Mouse (Mus musculus): Measurements from ENCODE around the gene Cwc22. TPM values are rescaled to one million over a fixed set of nuclear protein-coding genes. Genes with fewer than 3 reads are reported as not detected.

The Cwc22 gene
- polyA plus RNA-seq, 1 experiment from 2014 or later: 36.8 TPM

DNA sequence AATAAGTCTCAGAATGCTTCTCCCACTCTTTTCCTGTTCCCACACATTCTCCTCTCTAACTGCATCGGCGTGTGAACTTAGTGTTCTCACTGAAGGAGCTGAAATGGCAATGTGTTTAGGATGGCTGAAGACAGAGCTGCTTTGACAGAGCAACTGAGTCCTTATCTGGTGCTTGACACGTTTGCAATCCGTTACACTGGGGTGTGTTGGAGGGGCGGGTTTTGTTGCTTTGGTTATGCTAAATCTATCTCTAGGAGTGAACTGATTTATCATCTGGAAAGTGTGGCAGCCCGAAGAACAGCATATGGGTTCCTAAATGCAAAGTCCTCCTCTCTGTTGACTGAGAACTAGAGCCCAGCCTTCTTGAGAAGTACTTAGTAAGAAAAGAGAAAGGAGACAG, 104.7 kb downstream of the Cwc22 start:
- Histone ChIP-seq H3K4me3 (ENCODE audit: low read depth, low read length) (no peak overlapping the region), H3K9ac (ENCODE audit: low read length) (no peak overlapping the region), H3K27ac (ENCODE audit: low read depth, low read length) (no peak overlapping the region), H3K4me2 (ENCODE audit: low read depth) (no peak overlapping the region), H3K9me3 (ENCODE audit: control insufficient read depth, low read length) (no peaks in the 10 kb centered on the region), H3K27me3 (ENCODE audit: control insufficient read depth, insufficient read depth, low read length) (no peaks in the 10 kb centered on the region), H3K4me1 (ENCODE audit: control insufficient read depth, insufficient read depth, low read length) (no peaks in the 10 kb centered on the region), H3K36me3 (ENCODE audit: control insufficient read depth, insufficient read depth, low read length) (no peaks in the 10 kb centered on the region)
- DNase-seq (ENCODE audit: low spot score) (no peak), ATAC-seq (ENCODE audit: insufficient read depth, low FRiP score, low TSS enrichment) (no peak)
- 59% methylated on average over 6 of the region's 6 CpGs for WGBS

GRCm38 (mm10) chr2:77839587-77839986, 106.6 kb downstream of the Cwc22 start:
- Histone ChIP-seq H3K4me3 (ENCODE audit: low read depth, low read length) (no peak overlapping the region), H3K4me2 (ENCODE audit: low read depth) (no peak overlapping the region), H3K9me3 (ENCODE audit: control insufficient read depth, low read length) (no peaks in the 10 kb centered on the region), H3K27ac (ENCODE audit: low read depth, low read length) (no peak overlapping the region), H3K4me1 (ENCODE audit: control insufficient read depth, insufficient read depth, low read length) (no peaks in the 10 kb centered on the region), H3K27me3 (ENCODE audit: control insufficient read depth, insufficient read depth, low read length) (no peaks in the 10 kb centered on the region), H3K9ac (ENCODE audit: low read length) (no peak overlapping the region), H3K36me3 (ENCODE audit: control insufficient read depth, insufficient read depth, low read length) (no peaks in the 10 kb centered on the region)
- DNase-seq (ENCODE audit: low spot score) (no peak), ATAC-seq (ENCODE audit: insufficient read depth, low FRiP score, low TSS enrichment) (no peak)
- 87% methylated on average over 17 of the region's 17 CpGs for WGBS

GRCm38 (mm10) chr2:77838688-77839087, 107.5 kb downstream of the Cwc22 start:
- Histone ChIP-seq H3K9ac (ENCODE audit: low read length) (no peak overlapping the region), H3K9me3 (ENCODE audit: control insufficient read depth, low read length) (no peaks in the 10 kb centered on the region), H3K4me2 (ENCODE audit: low read depth) (no peak overlapping the region), H3K4me3 (ENCODE audit: low read depth, low read length) (no peak overlapping the region), H3K4me1 (ENCODE audit: control insufficient read depth, insufficient read depth, low read length) (no peaks in the 10 kb centered on the region), H3K36me3 (ENCODE audit: control insufficient read depth, insufficient read depth, low read length) (no peaks in the 10 kb centered on the region), H3K27ac (ENCODE audit: low read depth, low read length) (no peak overlapping the region), H3K27me3 (ENCODE audit: control insufficient read depth, insufficient read depth, low read length) (no peaks in the 10 kb centered on the region)
- WGBS: 92% methylated on average over 1 of the region's 1 CpGs
- DNase-seq (ENCODE audit: low spot score) (no peak), ATAC-seq (ENCODE audit: insufficient read depth, low FRiP score, low TSS enrichment) (no peak)

DNA sequence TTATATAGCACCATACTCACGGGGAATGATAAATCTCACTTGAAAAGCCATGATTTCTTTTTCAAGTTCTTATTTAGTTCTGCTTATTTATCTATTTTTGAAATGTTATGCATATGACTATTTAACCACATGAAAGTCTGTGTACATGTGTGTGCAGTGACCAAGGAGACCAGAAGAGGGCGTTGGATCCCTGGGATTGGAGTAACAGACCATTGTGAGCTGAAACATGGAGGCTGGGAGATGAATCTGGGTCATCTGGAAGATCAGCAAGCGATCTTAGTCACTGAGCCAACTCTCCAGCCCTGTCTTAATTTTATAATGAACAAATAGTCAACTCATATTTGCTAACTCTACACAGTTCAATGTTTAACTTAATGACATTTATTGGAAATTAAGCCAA, 110.4 kb downstream of the Cwc22 start:
- ATAC-seq (ENCODE audit: insufficient read depth, low FRiP score, low TSS enrichment): no peak
- Histone ChIP-seq H3K36me3 (ENCODE audit: control insufficient read depth, insufficient read depth, low read length) (no peaks in the 10 kb centered on the region), H3K4me3 (ENCODE audit: low read depth, low read length) (no peak overlapping the region), H3K27ac (ENCODE audit: low read depth, low read length) (no peak overlapping the region), H3K4me2 (ENCODE audit: low read depth) (no peak overlapping the region), H3K9ac (ENCODE audit: low read length) (no peak overlapping the region), H3K27me3 (ENCODE audit: control insufficient read depth, insufficient read depth, low read length) (no peaks in the 10 kb centered on the region), H3K9me3 (ENCODE audit: control insufficient read depth, low read length) (no peaks in the 10 kb centered on the region), H3K4me1 (ENCODE audit: control insufficient read depth, insufficient read depth, low read length) (no peaks in the 10 kb centered on the region)
- no peak for DNase-seq (ENCODE audit: low spot score)
- WGBS: 55% methylated on average over 3 of the region's 3 CpGs

Other genes with a start within 250 kb of the Cwc22 start
- gene Zfp385b, start 126.7 kb downstream of the Cwc22 start, polyA plus RNA-seq (2014; fragmentation: Nextera tagmentation; extraction: Ambion mirVana): 2.0 and 2.1 TPM in 2 replicates